Mouse (Mus musculus) neural tube, embryonic 10.5 days (tissue): ENCODE measurements at regions not wholly inside any gene's neighbourhood (a gene's known extent, or its start where the extent isn't known, plus 50 kb on each side); places are given as distances from the start of the nearest gene placed in this dataset.
A peak's percentile ranks its signal among the peaks of the same experiment; 100 is the strongest.
"Not testable (repeated sequence)": the region's sequence is repeated elsewhere in the genome, so short reads cannot be mapped to it uniquely, and the experiment has no call there.

ENCODE experiments used
- DNase-seq: peaks from one replicate; pipeline ENCODE4 v3.0.0-alpha.2; 2017; ENCODE audit warnings: low spot score; ENCODE audit errors: extremely low spot score

- peak; percentile 4 for DNase-seq
Measured at GRCm38 (mm10) chr17:3006662-3007061, 108.1 kb upstream of the Scaf8 start.

- DNase-seq: peak; percentile 6
Measured at GRCm38 (mm10) chr17:3007234-3007633, 107.5 kb upstream of the Scaf8 start.

GRCm38 (mm10) chr17:3009939-3010338 lies 104.8 kb upstream of the Scaf8 start:
- peak; percentile 10 for DNase-seq

DNA sequence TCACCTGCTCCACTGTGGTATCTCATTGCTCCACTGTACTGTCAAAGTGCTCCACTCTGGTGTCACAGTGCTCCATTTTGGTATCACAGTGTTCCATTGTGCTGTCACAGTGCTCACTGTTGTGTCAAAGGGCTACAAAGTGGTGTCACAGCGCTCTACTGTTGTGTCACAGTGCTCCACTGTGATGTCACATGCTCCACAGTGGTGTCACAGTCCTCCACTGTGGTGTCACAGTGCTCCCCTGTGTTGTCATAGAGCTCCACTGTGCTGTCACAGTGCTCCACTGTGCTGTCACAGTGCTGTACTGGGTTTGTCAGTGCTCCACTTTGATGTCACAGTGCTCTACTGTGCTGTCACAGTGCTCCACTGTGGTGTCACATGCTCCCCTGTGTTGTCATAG lies 102.7 kb upstream of the Scaf8 start:
- peak; percentile 8 for DNase-seq

GRCm38 (mm10) chr17:3019631-3020391 lies 95.0 kb upstream of the Scaf8 start:
- peak; percentile 4 for DNase-seq

DNA sequence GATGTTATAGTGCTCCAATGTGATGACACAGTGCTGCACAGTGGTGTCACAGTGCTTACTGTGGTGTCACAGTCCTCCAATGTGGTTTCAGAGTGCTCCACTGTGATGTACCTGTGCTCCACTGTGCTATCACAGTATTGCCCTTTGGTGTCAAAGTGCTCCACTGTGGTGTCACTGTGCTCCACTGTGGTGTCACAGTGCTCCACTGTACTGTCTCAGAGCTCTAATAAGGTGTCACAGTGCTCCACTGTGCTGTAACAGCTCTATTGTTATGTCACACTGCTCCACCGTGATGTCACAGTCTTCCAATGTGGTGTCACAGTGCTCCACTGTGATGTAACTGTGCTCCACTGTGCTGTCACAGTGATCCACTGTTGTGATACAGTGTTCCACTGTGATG lies 94.4 kb upstream of the Scaf8 start:
- DNase-seq: peak; percentile 7

GRCm38 (mm10) chr17:3022245-3022935 lies 92.4 kb upstream of the Scaf8 start:
- DNase-seq: peak; percentile 6

DNA sequence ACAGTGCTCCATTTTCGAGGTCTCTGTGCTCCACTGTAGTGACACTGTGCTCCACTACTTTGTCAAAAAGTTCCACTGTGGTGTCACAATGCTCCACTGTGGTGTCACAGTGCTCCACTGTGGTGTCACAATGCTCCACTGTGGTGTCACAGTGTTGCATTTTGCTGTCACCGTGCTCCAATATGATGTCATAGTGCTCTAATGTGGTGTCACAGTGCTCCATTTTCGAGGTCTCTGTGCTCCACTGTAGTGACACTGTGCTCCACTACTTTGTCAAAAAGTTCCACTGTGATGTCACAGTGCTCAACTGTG lies 91.9 kb upstream of the Scaf8 start:
- DNase-seq: not testable (repeated sequence)

- peak; percentile 5 for DNase-seq
Measured at GRCm38 (mm10) chr17:3023426-3023825, 91.3 kb upstream of the Scaf8 start.

DNA sequence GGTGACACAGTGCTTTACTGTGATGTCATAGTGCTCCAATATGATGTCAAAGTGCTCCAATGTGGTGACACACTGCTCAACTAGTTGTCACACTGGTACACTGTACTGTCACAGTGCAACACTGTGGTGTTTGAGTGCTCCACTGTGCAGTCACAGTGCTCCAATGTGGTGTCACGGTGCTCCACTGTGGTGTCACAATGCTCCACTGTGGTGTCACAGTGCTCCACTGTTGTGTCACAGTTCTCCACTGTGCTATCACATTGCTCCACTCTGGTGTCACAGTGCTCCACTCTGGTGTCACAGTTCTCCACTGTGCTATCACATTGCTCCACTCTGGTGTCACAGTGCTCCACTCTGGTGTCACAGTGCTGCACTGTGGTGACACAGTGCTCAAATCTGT lies 87.9 kb upstream of the Scaf8 start:
- DNase-seq: not testable (repeated sequence)

DNA sequence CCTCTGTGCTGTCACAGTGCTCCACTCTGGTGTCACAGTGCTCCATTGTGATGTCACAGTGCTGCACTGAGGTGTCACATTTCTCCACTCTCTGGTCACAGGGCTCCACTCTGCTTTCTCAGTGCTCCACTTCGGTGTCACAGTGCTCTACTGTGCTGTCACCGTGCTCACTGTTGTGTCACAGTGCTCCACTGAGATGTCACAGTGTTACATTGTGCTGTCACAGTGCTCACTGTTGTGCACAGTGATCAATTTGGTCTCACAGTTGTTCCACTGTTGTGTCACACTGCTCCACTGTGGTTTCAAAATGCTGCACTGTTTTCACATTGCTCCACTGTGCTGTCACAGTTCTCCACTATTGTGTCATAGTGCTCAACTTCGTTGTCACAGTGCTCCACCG lies 87.4 kb upstream of the Scaf8 start:
- peak; percentile 8 for DNase-seq

DNA sequence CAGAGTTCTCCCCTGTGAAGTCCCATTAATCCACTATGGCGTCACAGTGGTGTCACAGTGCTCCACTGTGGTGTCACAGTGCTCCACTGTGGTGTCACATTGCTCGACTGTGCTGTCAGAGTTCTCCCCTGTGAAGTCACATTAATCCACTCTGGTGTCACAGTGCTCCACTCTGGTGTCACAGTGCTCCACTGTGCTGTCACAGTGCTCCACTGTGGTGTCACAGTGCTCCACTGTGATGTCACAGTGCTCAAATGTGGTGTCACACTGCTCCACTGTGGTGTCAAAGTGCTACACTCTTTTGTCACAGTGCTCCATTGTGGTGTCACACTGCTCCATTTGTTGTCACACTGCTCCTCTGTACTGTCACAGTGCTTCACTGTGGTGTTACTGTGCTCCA lies 85.0 kb upstream of the Scaf8 start:
- DNase-seq: not testable (repeated sequence)

DNA sequence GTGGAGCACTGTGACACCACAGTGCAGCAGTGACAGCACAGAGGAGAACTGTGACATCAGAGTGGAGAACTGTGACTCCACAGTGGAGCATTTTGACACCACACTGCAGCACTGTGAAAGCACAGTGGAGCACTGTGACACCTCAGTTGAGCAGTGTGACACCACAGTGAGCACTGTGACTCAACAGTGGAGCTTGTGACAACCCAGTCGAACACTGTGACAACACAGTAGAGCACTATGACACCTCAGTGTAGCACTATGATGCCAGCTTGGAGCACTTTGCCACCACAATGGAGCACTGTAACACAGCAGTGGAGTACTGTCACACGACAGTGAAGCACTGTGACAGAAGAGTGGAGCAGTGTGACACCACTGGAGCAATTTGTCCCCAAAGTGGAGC lies 79.7 kb upstream of the Scaf8 start:
- no peak for DNase-seq

DNA sequence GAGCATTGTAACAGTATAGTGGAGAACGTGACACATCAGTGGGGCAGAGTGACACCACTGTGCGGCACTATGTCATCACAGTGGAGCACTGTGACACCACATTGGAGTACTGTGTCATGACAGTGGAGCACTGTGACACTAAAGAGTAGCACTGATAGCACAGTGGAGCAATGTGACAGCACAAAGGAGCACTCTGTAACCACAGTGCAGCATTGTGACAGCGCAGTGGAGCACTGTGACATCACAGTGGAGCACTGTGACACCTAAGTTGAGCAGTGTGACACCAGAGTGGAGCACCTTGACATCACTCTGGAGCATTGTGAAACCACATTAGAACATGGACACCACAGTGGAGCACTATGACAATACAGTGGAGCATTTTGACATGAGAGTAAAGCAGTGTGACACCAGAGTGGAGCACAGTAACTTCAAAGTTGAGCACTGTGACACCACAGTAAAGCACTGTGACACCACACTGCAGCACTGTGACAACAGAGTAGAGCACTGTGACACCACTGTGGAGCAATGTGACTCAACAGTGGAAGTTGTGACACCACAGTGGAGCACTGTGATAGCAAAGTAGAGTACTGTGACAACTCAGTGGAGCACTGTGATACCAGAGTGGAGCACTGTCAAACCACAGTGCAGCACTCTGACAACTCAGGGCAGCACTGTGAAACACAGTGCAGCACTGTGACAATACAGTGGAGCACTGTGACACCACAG lies 77.5 kb upstream of the Scaf8 start:
- DNase-seq: no peak

DNA sequence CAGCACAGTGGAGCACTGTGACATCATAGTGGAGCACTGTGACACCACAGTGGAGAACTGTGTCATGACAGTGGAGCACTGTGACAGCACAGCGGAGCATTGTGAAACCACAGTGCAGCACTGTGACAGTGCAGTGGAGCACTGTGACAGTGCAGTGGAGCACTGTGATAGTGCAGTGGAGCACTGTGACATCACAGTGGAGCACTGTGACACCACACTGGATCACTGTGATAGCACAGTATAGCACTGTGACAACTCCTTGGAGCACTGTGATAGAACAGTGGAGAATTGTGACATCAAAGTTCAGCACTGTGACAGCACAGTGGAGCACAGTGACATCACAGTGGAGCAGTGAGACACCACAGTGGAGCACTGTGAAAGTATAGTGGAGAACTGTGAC lies 76.7 kb upstream of the Scaf8 start:
- DNase-seq: no peak

DNA sequence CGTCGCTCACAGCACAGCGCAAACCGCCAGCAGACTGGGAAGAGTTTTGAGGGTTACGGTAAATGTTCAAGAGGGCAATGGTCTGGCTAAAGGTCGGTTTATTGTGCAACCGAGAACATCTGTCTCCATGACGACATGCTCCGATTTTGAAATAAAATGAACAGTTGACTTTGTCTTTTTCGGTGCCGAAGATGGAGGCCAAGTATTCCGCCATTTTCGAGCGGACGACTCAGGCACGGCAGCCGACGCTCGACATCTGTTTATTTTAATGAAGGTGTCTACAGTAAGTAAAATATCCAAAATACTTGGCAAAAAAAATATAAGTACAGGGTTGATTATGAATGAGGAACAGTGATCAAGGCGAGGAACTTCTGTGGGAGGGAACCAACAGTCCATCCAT lies 70.3 kb upstream of the Scaf8 start:
- not testable (repeated sequence) for DNase-seq

DNA sequence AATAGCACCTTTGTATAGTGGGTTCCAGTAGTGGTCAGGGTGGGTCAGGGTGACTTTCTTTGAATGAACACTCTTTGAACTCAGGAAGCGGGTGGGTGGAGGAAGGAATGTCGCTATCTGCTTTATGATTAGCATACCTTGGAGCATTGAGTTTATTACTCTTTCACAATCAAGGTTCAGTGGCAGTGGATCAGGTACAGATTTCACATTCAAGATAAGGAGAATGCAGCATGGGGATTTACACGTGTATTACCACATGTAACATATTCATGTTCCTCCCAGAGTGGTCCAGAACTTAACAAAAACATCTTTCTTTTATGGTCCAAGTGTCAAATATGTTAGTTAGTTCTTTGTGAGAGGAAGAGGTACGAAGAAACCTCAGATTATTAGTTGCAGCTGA lies 60.9 kb upstream of the Scaf8 start:
- DNase-seq: not testable (repeated sequence)

GRCm38 (mm10) chr17:3054848-3055247 lies 59.9 kb upstream of the Scaf8 start:
- not testable (repeated sequence) for DNase-seq

- not testable (repeated sequence) for DNase-seq
Measured at GRCm38 (mm10) chr17:3055376-3055775, 59.4 kb upstream of the Scaf8 start.

DNA sequence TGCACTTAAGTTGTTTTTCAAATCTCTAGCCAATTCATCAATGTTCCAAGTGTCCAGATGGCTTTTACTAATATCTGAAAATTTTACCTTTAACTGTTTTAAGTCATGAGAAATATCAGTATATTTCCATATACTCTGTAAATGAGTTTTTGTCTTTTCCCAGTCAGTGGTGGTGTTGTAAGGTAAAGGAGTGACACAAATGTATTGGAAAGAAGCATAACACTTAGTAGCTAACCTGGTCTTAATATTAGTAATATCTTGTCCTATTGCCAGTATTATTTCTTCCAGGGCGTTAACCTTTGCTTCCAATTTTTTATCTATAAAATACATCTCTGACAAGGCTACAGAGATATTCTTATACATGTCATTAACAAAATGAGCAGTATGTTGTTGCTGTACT lies 51.4 kb upstream of the Scaf8 start:
- DNase-seq: not testable (repeated sequence)
